Mouse (Mus musculus) hindbrain, postnatal 0 days (tissue): ENCODE results near the gene Pnpla2. TPM values are rescaled to one million over a fixed set of nuclear protein-coding genes. Genes with fewer than 3 reads are reported as not detected.

Source experiments
- ATAC-seq: fragments of 200-750 bp; cut with Nextera tagmentation; 2 replicates; pipeline ENCODE4 v1.8.0; 2017; ENCODE audit warnings: mild to moderate bottlenecking, moderate TSS enrichment, moderate library complexity
- DNase-seq: peaks from one replicate; pipeline ENCODE4 v3.0.0-alpha.2; 2015; ENCODE audit warnings: low spot score
- H3K27ac ChIP-seq: fragments of 300-500 bp; sonication (generic); 2 replicates; pipeline ENCODE4 v1.5.1; 2014; ENCODE audit warnings: mild to moderate bottlenecking
- H3K27me3 ChIP-seq: fragments of 300-500 bp; sonication (generic); 2 replicates; pipeline ENCODE4 v1.6.1; 2014; ENCODE audit warnings: low read length, mixed read lengths; ENCODE audit not compliant: insufficient read depth
- H3K36me3 ChIP-seq: fragments of 300-500 bp; sonication (generic); 2 replicates; pipeline ENCODE4 v1.6.1; 2014; ENCODE audit warnings: low read length, mixed read lengths; ENCODE audit not compliant: insufficient read depth
- H3K4me1 ChIP-seq: fragments of 300-500 bp; sonication (generic); 2 replicates; pipeline ENCODE4 v1.6.1; 2014; ENCODE audit warnings: antibody characterized with exemption, low read length, mixed read lengths; ENCODE audit not compliant: insufficient read depth
- H3K4me2 ChIP-seq: fragments of 300-500 bp; sonication (generic); 2 replicates; pipeline ENCODE4 v1.6.1; 2014; ENCODE audit warnings: low read depth, mild to moderate bottlenecking, low read length, moderate library complexity, mixed read lengths
- H3K4me3 ChIP-seq: fragments of 300-500 bp; sonication (generic); 2 replicates; pipeline ENCODE4 v1.5.1; 2014; ENCODE audit warnings: low read length
- H3K9ac ChIP-seq: fragments of 300-500 bp; sonication (generic); replicated peaks from 2 replicates; pipeline ENCODE4 v1.6.1; 2014; ENCODE audit warnings: mild to moderate bottlenecking, low read length, moderate library complexity, mixed read lengths
- H3K9me3 ChIP-seq: fragments of 300-500 bp; sonication (generic); 2 replicates; pipeline ENCODE4 v1.6.1; 2016; ENCODE audit warnings: low read length, mixed read lengths
- CTCF ChIP-seq: IDR thresholded peaks from 2 replicates; pipeline ENCODE4 v1.5.1; 2016; ENCODE audit warnings: antibody characterized with exemption, control low read depth, low read depth
- WGBS: fragments of 180-500 bp; shearing (Covaris S2); extraction: QIAGEN DNeasy Blood & Tissue Kit; methylation state at CpG from one replicate; pipeline ENCODE4 v1.1.7; 2014; 5-methylcytosine and 5-hydroxymethylcytosine counted together
- polyA plus RNA-seq: library from polyadenylated mRNA; unstranded; fragments of >200 nt; fragmentation: Nextera tagmentation; extraction: Ambion mirVana; gene quantifications from 2 replicates; pipeline ENCODE4 v1.2.1, GENCODE M21; 2015
- total RNA-seq: library from RNA; depleted of rRNA; stranded (reverse); fragments of >200 nt; gene quantifications from 2 replicates; pipeline ENCODE4 v1.2.3, GENCODE M21; 2014

Gene Pnpla2
- total and polyA plus RNA-seq, 2 experiments from 2014 or later, result 8.5 to 22.4 TPM

DNA sequence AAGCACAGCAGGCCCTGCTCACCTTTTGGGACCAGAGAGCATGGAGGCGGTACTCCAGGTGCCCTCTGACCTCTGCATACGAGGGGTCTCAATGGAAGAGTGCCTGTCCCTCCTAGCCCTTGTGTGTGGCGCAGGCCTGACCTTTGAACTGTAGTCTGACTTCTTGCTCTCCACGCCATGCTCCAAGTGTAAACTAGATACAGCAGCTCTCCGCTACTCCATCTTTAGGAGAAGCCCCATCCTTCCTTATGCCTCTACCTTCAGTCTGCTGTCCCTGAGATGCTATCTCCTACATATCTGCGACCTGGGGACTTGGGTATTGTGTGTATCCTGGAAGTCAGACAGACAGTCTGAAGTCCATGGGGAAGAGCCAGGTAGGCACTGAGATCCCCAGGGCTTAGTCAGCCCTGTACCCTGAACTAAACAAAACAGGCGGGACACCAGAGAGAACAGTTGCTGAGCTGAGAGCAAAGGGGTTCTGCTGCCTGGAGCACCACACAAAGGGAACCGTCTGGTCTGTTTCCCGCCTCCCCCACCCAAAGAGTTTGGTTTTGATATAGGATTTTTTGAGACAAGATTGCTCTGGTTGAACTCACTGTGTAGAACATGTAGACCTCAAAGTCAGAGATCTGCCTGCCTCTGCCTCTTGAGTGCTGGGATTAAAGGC lies 19.0 kb upstream of the Pnpla2 start:
- Histone ChIP-seq H3K4me2 (peak overlapping the region; percentile 90), H3K4me1 (peaks cover 27% of the 10 kb centered on the region), H3K9me3 (no peaks in the 10 kb centered on the region), H3K27me3 (no peaks in the 10 kb centered on the region), H3K27ac (peak overlapping the region; percentile 79; the same call in 1 of the 2 replicates), H3K9ac (peak overlapping the region; percentile 56; the same call in 1 of the 2 replicates), H3K4me3 (no peak overlapping the region), H3K36me3 (peaks cover 12% of the 10 kb centered on the region; the same call in 1 of the 2 replicates)
- ATAC-seq, result no peak
- DNase-seq, result no peak
- no peak for TF ChIP-seq CTCF
- 72% methylated on average over 9 of the region's 9 CpGs for WGBS

GRCm38 (mm10) chr7:141436523-141436892 lies 18.5 kb upstream of the Pnpla2 start:
- DNase-seq (no peak), ATAC-seq (no peak)
- WGBS, result 26% methylated on average over 2 of the region's 2 CpGs
- Histone ChIP-seq H3K4me2 (peak overlapping the region; percentile 90), H3K4me1 (peaks cover 27% of the 10 kb centered on the region), H3K4me3 (peak overlapping the region; percentile 51), H3K36me3 (peaks cover 8% of the 10 kb centered on the region; the same call in 1 of the 2 replicates), H3K27me3 (no peaks in the 10 kb centered on the region), H3K9me3 (no peaks in the 10 kb centered on the region), H3K9ac (peak overlapping the region; percentile 70; the same call in 1 of the 2 replicates), H3K27ac (peak overlapping the region; percentile 80)
- no peak for TF ChIP-seq CTCF

DNA sequence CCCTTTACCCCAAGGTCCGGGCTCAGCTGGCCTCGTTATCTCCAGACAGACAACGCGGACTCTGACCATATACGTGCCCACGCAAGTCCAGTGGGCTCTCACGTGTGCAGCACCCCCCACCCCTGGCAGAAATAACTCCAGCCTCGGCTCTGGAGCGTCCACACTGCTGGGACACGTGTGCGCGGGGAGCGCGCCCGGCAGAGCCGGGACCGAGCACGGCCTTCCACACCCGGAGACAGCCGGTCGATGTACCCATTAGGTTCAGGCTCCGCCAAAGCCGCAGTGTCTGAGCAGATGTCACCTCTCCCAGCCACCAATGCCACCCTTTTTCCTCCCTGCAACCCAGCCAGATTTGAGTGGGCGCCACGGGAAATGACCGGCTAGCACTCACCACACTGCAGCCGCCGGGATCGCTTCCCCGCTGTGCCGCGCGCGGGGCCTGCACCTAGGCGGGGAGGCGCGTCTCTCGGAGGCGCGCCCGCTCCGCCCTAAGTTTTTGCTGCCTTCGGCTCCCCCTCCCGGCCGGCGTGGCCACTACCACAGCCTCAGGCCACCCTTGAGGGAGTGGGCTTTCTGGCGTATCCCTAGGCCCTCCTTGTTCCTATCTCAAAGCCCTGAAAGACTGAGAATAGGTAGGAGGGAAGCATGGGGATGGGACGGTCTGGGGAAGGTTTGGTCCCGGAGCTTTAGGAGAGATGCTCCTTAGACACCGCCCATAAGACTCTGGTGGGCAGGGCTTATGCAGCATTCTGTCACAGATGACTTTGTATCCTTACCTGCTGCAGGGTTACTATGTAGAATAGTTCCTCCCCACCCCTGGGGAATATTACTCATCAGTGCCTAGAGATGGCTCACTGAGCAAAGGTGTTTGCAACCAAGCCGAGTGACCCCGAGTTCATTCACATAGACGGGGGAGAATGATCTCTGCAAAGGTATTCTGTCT lies 17.5 kb upstream of the Pnpla2 start, which contains the start of gene Slc25a22:
Slc25a22 (minus strand) TSS at position 715 of the 943 bp plus-strand sequence.
- ATAC-seq (peak; percentile 84), DNase-seq (peak; percentile 92)
- Histone ChIP-seq H3K36me3 (no peaks in the 10 kb centered on the region; the same call in 1 of the 2 replicates), H3K4me1 (peaks cover 27% of the 10 kb centered on the region), H3K4me3 (peak within 1 kb of the TSS; percentile 51), H3K27ac (peak within 1 kb of the TSS; percentile 80), H3K4me2 (peak within 1 kb of the TSS; percentile 90), H3K9ac (peak within 1 kb of the TSS; percentile 70), H3K27me3 (no peaks in the 10 kb centered on the region), H3K9me3 (no peaks in the 10 kb centered on the region)
- 5% methylated on average over 53 of the region's 53 CpGs for WGBS
- peak; percentile 69 for TF ChIP-seq CTCF

DNA sequence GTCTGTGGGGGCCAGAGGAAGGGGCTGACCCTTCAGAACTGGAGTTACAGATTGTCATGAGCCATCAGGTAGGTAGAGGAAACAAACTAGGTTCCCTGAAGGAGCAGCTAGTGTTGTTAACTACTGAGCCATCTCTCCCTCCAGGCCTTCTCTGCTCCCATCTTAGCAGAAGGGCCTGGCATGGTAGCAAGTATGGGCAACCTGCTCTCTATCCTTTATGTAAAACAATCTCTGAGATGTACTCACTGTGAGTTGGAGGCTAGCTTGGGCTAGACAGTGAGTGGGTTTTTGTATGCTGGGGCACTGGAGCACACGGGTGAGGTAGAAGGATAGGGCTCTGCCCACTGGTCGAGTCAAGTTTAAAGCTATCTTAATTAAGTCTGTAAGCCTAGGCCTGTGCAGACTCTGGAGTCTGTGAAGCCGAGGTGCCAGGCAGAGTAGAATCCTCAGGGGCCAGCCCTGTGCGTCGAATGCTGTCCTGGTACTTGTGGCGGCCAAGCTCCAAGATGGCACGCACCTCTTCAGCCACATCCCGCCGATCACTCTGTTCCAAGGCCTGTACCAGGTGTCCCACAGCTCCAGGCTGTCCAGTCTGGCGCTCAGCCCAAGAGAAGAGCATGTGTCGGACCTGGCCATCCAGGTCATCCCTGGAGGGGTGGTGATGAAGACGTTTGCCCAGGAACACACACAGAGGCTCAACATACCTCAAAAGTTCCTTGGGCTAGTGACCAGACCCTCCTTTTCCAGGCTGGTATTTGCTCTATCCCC lies 16.6 kb upstream of the Pnpla2 start:
- Histone ChIP-seq H3K4me1 (peaks cover 25% of the 10 kb centered on the region), H3K9ac (peak overlapping the region; percentile 70; the same call in 1 of the 2 replicates), H3K27ac (peak overlapping the region; percentile 80; the same call in 1 of the 2 replicates), H3K9me3 (no peaks in the 10 kb centered on the region), H3K36me3 (no peaks in the 10 kb centered on the region), H3K27me3 (no peaks in the 10 kb centered on the region), H3K4me3 (no peak overlapping the region), H3K4me2 (peak overlapping the region; percentile 90; the same call in 1 of the 2 replicates)
- 86% methylated on average over 12 of the region's 12 CpGs for WGBS
- DNase-seq (no peak), ATAC-seq (no peak)
- TF ChIP-seq CTCF, result no peak

- H3K36me3 ChIP-seq, result no peaks in the 10 kb centered on the region
- H3K9ac ChIP-seq, result no peak overlapping the region
- no peaks in the 10 kb centered on the region for H3K27me3 ChIP-seq
- DNase-seq (no peak), ATAC-seq (no peak)
- no peaks in the 10 kb centered on the region for H3K9me3 ChIP-seq
- 96% methylated on average over 10 of the region's 10 CpGs for WGBS
- H3K4me2 ChIP-seq, result no peak overlapping the region
- peaks cover 23% of the 10 kb centered on the region for H3K4me1 ChIP-seq
- no peak overlapping the region for H3K4me3 ChIP-seq
- H3K27ac ChIP-seq, result no peak overlapping the region
- TF ChIP-seq CTCF, result no peak
These were observed 15.8 kb upstream of the Pnpla2 start for GRCm38 (mm10) chr7:141439140-141439679.

DNA sequence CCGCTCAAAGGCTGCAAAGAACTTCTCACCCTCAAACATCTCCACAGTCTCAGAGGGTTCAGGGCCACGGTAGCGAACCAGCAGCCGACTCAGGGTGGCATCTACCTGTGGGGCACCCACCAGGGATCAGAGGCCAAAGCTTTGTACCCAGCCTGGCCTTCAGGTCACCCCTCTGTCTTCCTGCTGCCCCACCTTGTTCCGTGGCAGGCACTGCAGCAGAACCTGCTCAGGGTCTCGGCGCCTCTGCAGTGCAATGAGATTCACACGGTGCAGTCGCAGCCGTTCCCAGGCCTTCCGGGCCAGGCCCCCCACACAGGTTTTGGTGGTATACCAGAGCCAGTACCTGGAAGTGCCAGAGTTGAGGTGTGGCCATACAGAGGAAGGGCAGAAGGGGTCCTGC lies 15.2 kb upstream of the Pnpla2 start:
- 98% methylated on average over 11 of the region's 11 CpGs for WGBS
- Histone ChIP-seq H3K4me2 (no peak overlapping the region), H3K27me3 (no peaks in the 10 kb centered on the region), H3K9me3 (no peaks in the 10 kb centered on the region), H3K4me3 (no peak overlapping the region), H3K27ac (no peak overlapping the region), H3K36me3 (no peaks in the 10 kb centered on the region), H3K9ac (no peak overlapping the region), H3K4me1 (peaks cover 21% of the 10 kb centered on the region)
- ATAC-seq (no peak), DNase-seq (no peak)
- TF ChIP-seq CTCF, result no peak
